Mouse (Mus musculus) frontal cortex, adult (tissue): ENCODE measurements around the gene Ovch2.
"Not testable (repeated sequence)": the region's sequence is repeated elsewhere in the genome, so short reads cannot be mapped to it uniquely, and the experiment has no call there.

Experiments
- ATAC-seq: cut with Nextera tagmentation; 2 replicates; pipeline ENCODE4 v1.9.2; 2017; ENCODE audit warnings: mild to moderate bottlenecking, moderate library complexity, mixed read lengths; ENCODE audit not compliant: low TSS enrichment

The Ovch2 gene

GRCm38 (mm10) chr7:107801108-107801507, at the start of gene Ovch2:
Ovch2 (minus strand) TSS chr7:107801208.
- ATAC-seq = no peak

GRCm38 (mm10) chr7:107847390-107847789, 46.4 kb upstream of the Ovch2 start, which contains the start of gene Olfr470:
Olfr470 (minus strand) TSS chr7:107847490.
- ATAC-seq = not testable (repeated sequence)

DNA sequence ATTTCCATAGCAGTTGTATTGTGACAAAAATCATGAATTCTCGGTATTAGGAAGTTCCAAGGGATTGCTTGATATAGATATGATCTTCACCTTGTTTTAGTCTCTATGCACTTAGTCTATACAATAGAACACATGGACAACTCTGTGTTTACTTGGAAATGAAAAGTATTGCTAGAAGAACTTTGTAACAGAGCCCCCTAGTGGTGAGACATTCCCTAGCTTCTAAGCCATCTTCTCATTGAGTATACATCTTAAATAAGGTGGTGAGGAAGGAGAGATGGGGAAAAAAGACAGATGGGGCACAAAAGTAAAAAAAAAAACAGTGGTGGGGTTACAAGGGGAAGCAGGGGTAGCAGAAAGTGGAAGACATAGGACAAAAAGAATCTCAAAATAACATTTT, 40.7 kb upstream of the Ovch2 start:
- no peak for ATAC-seq

DNA sequence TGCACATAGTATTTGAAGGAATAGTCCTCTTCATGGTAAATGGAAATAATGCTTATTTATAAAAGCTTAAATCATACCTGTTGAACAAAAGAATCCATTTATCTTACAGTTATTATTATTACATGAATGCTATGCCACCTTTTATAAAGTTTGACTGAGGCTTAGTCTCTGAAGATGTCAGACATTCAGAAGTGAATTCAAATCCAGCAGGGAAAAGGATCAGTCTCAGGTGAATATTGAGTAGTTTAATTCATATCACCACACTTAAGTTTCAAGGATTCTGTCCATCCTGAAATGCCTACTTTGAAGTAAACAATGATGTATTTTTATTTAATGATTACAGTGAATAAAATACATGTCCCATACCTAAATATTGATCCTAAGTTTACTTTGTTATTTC, 24.4 kb upstream of the Ovch2 start, which contains the start of gene Olfr469:
Gene Olfr469 (minus strand): TSS at position 101 of the 400 bp plus-strand sequence.
- not testable (repeated sequence) for ATAC-seq

- ATAC-seq = not testable (repeated sequence)
Measured at GRCm38 (mm10) chr7:107823867-107824266, 22.9 kb upstream of the Ovch2 start.

- ATAC-seq = no peak
Measured at GRCm38 (mm10) chr7:107819442-107819841, 18.4 kb upstream of the Ovch2 start.

GRCm38 (mm10) chr7:107811963-107812362, 11.0 kb upstream of the Ovch2 start, which contains the start of gene Olfr467:
Olfr467 (plus strand) TSS chr7:107812263.
- ATAC-seq = no peak

GRCm38 (mm10) chr7:107802138-107802537, 1.1 kb upstream of the Ovch2 start:
- ATAC-seq = no peak

GRCm38 (mm10) chr7:107796500-107796899, 4.5 kb downstream of the Ovch2 start:
- ATAC-seq = no peak

- ATAC-seq = peak; percentile 83
Measured at GRCm38 (mm10) chr7:107787977-107788620, 12.9 kb downstream of the Ovch2 start.

DNA sequence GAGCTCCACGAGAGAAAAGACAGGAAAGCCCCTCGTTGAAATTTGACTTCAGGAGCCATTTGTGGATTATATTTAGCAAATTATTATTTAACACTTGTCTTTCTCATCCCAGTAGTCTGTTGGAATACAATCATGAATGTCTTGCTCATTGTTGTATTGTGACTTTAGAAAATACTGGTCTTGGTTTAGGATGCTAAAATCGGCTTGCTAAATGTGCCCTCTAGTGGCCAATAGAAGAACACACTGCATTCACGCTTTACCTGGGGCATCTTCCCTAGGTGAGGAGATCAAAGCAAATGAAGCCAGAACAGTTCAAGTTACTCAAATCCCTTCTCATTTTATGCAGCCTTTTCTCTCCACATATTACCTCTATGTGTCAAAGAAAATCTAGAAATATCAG, 21.4 kb downstream of the Ovch2 start:
- no peak; the same call in 1 of the 2 replicates for ATAC-seq

DNA sequence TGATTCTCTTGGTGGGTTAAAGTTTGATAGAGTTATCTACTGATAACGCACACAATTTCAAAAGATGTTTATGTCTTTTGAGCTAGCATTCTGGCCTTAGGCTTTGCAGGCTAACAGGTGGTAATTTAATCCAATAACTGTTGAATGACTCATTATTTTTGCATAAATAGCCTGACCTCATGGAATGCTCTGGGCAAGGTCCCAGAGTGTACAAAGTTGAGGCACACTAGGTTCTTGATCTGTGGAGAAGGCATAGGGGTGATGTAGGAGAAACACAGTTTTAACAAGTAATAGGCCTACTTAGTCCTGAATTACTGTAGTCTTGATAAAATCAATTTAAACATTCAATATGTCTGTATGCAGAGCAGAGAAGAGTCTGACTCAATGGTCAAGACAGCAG, 22.8 kb downstream of the Ovch2 start:
- ATAC-seq = no peak

- ATAC-seq = no peak
Measured at GRCm38 (mm10) chr7:107770812-107771211, 30.2 kb downstream of the Ovch2 start.

DNA sequence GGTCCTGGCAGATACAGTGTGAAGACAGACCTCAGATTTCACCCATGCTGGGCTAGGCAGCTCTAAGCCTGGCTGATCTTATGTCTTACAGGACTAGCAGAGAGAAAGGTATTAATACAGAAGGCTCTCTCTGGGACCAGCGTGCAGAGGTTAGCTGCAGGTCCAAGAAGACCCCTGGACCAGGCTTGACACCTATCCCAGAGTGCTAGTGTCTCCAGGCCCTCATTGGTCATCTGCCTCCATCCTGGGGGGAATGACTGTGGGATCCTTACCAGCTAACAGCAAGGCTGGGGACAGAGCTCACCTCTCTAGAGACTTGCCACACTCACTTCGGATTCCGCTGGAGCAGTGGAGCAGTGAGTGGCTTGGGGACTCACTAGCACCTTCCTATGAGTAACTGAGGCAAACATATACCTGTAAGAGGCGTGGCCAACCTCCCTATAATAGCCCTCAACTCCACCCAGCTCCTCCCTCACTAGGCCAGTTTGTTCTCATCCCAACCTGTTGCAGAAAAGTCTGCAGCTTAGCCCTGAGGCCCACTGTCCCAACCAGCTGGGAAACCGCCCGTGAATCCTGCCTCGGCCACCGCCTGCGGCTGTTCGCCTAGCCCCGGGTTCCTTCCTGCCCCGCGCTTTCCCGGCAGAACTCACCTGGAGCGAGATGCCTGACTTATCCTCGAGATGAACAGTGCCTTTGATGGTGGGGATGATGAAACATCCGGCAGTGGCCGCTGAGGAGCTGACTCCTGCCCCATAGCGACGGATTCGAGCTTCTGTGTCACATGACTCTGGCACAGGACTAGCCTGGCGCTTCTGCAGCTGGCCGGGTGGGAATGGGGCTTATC, 43.5 kb downstream of the Ovch2 start, which contains the start of gene Cyb5r2:
Gene Cyb5r2 (minus strand): TSS at position 725 of the 844 bp plus-strand sequence.
- peak; percentile 72; the same call in 1 of the 2 replicates for ATAC-seq

DNA sequence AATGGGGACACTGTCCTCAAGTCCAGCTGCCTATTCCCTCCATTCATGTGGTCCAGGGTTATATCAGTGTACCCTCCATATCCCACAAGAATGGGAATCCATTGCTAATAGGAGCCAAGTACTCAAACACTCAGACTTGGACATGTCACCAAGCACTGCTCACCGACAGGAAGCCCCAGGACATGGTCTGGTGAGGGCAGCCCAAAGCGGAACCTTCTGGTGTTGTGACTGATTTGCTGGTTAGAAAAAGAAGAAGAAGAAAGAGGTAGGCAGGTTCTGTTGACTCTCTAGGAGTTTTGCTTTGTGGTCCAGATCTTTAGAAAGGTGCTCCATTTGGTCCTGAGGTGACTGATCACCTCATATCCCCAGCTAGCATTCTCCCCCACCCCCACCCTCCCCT, 44.3 kb downstream of the Ovch2 start:
- ATAC-seq = no peak

GRCm38 (mm10) chr7:107755905-107756304, 45.1 kb downstream of the Ovch2 start:
- ATAC-seq = no peak

DNA sequence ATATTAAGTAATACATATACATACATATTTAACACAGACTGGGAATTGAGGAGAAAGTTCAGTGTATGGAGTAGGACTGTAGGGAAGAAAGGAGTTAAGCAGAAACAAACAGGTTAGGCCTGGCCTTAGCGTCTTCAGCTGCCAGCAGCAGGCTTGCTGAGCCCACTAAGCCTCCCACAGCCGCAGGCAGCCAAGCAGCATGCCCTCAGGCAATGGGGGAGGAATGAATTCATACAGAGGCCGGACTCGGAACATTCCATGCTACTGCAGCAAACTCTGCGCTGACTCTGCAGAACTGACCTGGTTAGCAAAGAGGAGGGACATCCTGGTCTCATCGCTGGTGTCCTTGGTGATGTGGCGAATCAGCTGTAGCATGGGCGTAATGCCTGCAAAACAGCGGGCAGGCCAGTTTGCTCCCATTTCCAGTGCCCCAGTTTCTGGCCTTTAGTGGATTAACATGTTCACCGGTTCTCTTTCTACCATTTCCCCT, 48.9 kb downstream of the Ovch2 start:
- ATAC-seq = no peak

DNA sequence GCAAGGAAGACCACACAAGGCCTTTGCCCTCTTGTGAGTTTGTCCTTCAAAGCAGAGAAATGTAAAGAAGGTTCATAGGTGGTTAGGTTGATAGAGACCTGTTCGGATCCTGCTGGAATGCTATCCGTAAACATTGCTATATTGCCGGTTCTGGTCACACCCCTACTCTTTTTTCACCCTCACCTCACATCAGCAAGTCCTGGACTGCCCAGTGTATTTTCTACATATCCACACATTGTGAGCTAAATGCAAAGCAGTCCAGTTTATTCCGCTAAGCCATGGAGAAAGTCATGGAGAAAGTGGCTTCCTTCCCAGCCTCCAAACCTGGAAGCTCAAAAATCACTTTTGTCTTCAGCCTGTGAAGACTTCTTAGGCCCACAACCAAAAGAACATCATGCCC, 51.3 kb downstream of the Ovch2 start:
- ATAC-seq = no peak

DNA sequence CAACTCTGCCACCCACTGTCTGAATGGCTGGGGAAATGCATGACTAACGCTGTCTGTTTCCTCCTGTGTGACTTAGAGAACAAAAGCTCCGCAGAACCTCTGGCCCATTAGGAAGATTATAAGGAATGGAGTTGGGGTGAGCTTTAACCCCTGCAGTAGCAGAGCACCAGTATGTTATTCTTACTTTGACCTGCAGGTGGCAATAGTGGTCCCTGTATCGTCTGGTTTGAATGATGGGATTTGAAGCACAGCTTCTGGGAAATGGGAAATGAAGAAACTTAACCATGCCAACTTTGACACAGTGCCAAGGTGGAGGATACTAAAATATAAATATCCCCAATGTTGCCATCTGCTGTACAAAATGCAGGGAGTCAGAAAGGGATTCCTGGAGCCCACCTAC, 51.7 kb downstream of the Ovch2 start:
- ATAC-seq = peak; percentile 64

DNA sequence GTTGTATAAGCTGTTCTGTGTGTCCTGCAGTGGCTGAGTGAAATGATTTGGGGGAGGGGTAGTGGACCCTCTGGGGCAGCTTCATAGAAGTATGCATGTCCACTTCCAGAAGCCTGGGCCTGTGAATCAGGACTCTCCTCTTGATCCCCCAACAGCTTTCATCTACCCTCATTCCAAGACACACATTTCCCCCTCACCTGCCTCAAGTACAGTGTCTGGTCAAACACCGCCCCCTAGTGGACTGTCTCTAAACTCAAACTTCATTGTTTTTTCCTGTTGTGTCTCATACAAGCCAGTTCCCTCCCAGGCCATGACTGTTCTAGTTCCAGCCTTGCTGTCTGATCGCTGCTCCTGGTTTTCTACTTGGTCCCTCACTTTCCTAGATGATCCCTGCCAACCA, 53.1 kb downstream of the Ovch2 start:
- peak; percentile 75 for ATAC-seq

GRCm38 (mm10) chr7:107747476-107747875, 53.5 kb downstream of the Ovch2 start:
- no peak for ATAC-seq

GRCm38 (mm10) chr7:107746036-107746435, 55.0 kb downstream of the Ovch2 start:
- ATAC-seq = no peak

- ATAC-seq = no peak
Measured at GRCm38 (mm10) chr7:107745111-107745510, 55.9 kb downstream of the Ovch2 start.
